Mouse (Mus musculus) gastrocnemius, postnatal 14 days (tissue): ENCODE results near the gene Myoz2. TPM values are rescaled to one million over a fixed set of nuclear protein-coding genes. Genes with fewer than 3 reads are reported as not detected.

Experiments
- DNase-seq: peaks from one replicate; pipeline ENCODE4 v3.0.0; 2021; ENCODE audit warnings: mixed read lengths
- intact Hi-C: fragments of 180-260 bp; cut with DNase I; formaldehyde crosslinking; loops from one replicate; pipeline ENCODE4 v1.15.1; 2025; ENCODE audit warnings: low total_unique reads
- total RNA-seq, 2 experiments: library from RNA; stranded (reverse); gene quantifications; 2 replicates each; pipeline ENCODE4 v1.2.3; 2021

Gene Myoz2
- total RNA-seq, 2 experiments from 2014 or later = 340 to 373 TPM

DNA sequence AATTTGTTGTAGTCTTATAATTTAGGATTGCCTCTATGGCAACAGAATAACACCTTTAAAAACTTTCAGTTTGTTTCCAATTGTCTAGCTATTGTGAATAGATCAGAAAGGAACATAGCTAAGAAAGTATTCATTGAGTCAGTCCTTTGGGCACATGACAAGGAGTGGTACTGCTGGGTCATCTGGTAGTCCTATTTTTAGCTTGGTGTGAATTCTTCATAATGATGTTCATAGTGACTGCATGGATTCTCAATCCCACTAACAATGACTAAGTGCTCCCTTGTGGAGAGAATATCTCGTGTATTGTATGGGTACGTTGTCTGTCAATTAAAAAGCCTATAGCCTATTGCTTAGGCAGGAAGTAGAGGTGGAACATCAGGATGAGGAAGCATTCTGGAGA lies 16.0 kb downstream of the Myoz2 start:
- no peak for DNase-seq
- intact Hi-C loops = no loop called here

DNA sequence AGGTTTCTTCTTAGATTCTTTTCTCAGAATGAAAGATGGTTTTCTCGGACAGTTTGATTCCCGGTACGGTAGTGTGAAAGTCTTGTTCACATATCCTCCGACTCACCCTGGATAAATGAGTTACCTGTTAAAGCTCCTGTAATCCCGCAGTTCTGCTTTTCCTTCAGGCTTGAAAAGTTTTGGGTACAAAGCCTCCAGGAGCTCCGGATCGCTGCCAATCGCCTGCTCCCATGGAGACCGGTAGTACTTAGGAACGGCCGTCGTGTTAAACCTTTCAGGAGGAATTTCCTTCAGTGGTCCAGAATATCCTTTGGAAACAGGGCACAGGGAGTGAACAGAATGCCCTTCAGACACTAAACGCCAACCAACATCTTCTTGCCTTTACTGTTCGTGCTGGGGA lies 21.3 kb downstream of the Myoz2 start:
- no peak for DNase-seq
- intact Hi-C loops = no loop called here

DNA sequence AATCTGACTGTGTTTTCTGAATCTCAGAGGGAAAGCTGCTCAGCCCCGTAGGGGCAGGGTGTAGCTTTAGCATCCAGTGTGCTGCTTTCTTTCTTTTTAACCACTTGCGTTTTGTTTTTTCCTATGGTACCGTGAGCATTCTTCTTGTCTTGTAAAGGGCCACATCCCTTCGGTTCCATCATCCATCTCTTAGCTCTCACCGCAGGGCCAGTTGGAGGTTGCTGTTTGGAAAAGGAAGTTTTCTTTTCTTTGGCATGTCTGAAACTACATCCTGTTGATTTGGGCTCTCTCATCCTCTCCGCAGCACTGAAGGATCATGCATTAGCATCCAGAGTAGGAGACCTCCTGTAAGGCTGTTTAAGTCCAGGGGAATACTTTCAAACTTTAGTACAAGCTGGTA lies 25.4 kb downstream of the Myoz2 start:
- intact Hi-C loops = no loop called here
- no peak for DNase-seq

- no peak for DNase-seq
- intact Hi-C loops = no loop called here
Measured at GRCm38 (mm10) chr3:123007386-123007785, 27.4 kb downstream of the Myoz2 start.

- DNase-seq = no peak
- intact Hi-C loops = no loop called here
Measured at GRCm38 (mm10) chr3:123001053-123001452, 33.8 kb downstream of the Myoz2 start.

DNA sequence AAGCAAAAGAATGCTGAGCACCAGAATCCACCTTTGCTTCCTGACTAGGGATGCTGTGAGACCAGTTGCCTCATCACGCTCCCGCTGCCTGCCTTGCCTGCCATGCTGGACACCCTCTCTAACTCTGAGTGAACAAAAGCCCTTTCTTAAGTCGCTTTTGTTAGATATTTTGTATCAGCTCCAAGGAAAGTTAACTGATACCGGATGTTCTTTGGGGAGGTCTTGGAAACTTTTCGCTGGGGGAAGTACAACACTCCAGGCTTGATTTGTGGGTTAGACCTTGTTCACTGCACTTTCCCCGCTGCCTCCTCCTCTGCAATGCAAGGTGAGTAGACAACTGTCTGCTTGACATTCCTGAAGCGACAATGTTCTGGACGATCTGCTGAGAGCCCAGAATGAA lies 36.3 kb downstream of the Myoz2 start:
- DNase-seq = no peak
- intact Hi-C loops = no loop called here

- intact Hi-C loops = no loop called here
- no peak for DNase-seq
Measured at GRCm38 (mm10) chr3:122996968-122997367, 37.8 kb downstream of the Myoz2 start.

- intact Hi-C loops = no loop called here
- no peak for DNase-seq
Measured at GRCm38 (mm10) chr3:122986906-122987305, 47.9 kb downstream of the Myoz2 start.

- no peak for DNase-seq
- intact Hi-C loops = no loop called here
Measured at GRCm38 (mm10) chr3:122986386-122986785, 48.4 kb downstream of the Myoz2 start.

DNA sequence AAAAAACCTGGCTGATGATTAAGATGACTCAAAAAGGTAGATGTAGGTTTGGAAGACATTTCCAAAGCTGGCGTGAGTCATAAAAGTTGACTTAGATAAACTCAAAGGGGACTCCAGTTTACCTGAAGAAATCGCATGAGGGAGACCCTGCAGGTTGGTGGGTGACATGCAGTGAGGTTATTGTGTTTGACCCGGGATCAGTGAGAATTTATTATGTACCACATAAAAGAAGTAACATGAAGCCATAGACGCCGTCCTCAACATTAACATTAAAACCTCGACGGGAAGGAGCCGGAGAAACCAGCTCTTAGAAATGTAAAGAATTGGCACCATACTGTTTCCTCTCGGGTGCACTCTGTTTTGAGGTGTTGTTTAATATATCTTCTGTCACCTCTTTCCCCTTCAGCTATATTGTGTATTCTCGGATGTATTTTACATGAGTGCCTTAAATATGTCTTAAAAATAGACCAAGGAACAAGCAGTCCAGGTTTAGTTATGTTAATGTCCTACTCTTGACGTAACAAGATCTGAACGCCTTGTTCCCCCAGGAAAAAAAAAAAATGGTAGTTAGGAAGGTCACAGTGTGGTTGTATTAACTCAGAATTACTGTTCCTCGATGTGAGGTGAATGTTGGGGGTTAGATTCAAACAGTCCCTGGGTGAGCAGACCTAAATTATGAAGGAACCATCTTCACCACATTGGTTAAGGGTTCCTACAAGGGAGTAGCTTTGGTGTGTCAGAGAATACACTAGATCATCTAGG lies 49.5 kb downstream of the Myoz2 start:
- DNase-seq = no peak
- intact Hi-C loops = no loop called here

DNA sequence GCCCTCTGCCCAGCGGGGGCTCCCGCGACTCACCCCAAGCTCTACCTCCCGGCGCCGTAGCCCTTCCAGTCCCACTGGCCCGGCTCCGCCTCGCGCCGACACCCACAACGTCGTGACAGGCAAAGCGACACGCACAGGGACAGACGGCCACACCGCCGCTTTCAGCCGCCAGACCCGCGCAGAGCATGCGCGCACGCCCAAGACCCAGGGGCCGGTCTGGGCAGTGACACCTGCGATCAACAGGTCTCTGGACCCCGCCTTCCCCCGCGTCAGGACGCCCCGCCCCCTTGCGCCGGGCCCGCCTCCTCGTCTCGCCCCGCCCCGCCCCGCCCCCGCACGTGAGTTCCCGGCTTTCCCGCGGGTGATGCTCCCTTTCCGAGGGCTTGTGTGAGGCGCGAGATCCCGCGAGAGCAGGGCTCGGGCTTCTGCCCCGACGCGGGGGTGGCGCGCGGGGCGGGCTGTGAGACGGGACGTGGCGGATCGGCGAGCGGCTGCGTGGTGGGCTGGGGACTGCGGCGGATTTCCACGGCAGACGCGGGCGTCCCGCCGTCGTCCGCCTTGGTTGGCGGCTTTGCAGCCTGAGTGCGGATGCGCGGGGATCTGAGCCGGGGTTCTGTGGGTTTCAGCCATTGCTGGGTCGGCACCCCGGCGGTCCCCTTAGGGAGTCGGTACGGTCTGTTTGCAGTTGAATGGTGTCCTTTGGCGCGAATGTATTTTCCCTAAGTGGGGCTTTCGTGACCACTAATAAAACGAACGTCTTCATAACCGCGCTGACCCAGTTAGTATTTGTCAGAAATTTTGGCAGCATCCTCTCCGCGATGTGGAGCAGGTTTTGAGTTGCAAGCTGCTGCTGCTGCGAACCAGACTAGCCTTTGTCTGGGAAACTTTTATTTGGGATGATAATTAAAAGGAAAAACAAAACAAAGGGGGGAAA lies 50.3 kb downstream of the Myoz2 start, which contains the start of gene Usp53:
Usp53 (minus strand) TSS at position 262 of the 934 bp plus-strand sequence.
- peak; percentile 95 for DNase-seq
- intact Hi-C loops = no loop called here

DNA sequence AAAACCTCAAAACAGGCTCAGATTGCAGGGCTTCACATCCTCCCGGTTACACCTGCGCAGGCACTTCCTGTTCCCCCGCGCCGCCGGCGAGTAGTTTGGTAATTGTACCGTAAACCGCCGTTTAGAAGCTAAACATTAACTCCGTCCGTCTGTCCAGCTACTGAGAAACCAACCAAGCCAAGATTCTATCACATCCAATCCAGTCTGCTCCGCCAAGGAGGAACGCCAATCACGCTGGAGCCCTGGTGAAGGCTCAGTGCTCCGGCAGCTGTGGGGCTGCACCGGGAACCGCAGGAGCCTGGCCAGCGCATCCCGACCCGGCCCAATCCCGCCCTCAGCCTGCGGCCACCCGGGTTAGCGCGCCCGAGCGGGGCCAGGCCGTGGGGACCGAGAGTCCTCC lies 51.0 kb downstream of the Myoz2 start:
- intact Hi-C loops = no loop called here
- no peak for DNase-seq

- no peak for DNase-seq
- intact Hi-C loops = loop anchor here (10.0 kb wide), 1 partner anchor 129 kb away; no protein-coding TSS in a partner anchor
Measured at GRCm38 (mm10) chr3:122975964-122976363, 58.9 kb downstream of the Myoz2 start.

DNA sequence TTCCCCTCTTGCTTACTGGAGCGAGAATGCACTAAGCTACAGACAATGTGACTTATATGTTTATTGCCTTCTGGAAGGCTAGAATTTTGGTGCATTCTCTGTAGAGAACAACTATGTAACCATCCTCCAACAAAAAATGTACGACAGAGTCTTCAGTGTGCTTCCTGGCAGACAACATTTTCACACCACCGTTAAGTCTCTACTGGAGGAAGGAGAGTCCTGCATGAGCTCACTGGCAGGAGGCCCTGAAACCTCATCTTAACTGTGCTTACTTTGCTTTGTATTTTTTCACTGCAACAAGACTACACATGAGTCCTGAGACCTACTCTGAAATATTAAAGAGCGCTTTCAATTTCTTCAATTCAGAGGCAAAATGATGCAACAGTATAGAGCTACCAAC lies 59.5 kb downstream of the Myoz2 start:
- no peak for DNase-seq
- intact Hi-C loops = loop anchor here (10.0 kb wide), 1 partner anchor 129 kb away; no protein-coding TSS in a partner anchor

DNA sequence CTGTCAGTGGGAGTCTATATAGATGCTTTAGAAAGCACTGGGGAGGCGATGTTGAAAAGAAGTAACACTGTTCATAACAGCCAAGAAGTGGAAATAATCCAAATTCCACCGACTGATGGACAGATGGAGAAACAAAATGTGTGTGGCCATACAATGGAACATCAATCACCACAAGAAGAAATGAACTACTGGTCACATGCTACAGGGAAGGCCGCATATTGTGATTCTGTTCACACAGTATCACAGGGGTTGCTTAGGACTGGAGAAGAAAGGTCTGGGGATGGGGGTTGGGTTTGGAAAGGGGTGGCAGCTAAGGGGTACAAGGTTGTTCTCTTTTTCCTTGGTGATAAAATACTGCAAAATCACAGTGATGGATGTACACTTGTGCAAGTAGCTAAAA lies 60.0 kb downstream of the Myoz2 start:
- intact Hi-C loops = loop anchor here (10.0 kb wide), 1 partner anchor 130 kb away; no protein-coding TSS in a partner anchor
- no peak for DNase-seq

DNA sequence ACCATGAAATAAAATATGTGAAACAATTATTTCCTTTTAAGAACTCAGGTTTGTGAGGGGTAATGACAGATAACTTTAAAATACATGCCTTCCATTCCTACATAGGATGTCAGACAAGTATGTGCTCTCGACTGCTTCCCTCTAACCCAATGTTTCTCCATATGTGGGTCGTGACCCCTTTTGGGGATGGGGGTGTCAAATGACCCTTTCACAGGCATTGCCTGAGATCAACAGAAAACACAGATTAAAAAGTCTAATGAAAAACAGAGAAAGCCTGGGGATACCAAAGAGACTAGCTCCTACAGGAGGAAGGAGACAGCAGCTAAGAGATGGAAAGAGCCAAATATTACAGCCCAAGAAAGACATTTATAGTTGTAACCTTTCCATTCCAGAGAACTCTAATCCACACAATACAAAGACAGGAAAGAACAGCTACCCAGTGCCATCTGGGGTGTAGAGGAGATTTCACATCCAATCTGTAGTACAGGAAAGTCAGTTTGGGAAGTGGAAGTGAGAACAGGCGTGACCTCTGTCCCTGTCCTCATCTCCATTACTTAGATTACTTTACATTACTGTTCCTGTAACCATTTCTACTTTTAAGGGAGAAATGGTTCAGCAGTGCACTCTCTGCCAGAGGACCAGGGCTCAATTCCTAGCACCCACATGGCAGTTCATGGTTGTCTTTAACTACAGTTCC lies 62.5 kb downstream of the Myoz2 start:
- intact Hi-C loops = loop anchor here (10.0 kb wide), 1 partner anchor 133 kb away; no protein-coding TSS in a partner anchor
- DNase-seq = no peak

DNA sequence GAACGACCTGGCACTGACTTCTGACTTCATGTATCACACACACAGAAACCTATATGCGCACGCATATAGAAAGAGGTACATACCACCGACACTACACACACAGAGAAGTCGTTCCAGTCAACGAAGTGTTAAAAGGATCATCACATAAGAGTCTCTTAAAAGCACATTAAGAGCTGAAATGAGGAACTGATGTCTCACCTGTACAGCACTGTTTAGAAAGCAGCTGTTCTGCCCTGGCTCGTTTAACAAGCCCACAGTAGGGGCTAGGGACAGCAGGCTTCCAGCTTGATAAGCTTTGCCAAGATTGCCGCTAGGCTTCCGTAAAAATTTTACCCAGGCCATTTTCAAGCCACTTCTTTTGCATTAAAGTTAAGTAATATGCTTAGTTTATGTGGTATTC lies 66.4 kb downstream of the Myoz2 start:
- no peak for DNase-seq
- intact Hi-C loops = no loop called here

- intact Hi-C loops = no loop called here
Measured at GRCm38 (mm10) chr3:122964301-122964700, 70.5 kb downstream of the Myoz2 start.

More at GRCm38 (mm10) chr3:122964301-122964700, 70.5 kb downstream of the Myoz2 start:
- DNase-seq = no peak
